In the genomic region with DNA sequence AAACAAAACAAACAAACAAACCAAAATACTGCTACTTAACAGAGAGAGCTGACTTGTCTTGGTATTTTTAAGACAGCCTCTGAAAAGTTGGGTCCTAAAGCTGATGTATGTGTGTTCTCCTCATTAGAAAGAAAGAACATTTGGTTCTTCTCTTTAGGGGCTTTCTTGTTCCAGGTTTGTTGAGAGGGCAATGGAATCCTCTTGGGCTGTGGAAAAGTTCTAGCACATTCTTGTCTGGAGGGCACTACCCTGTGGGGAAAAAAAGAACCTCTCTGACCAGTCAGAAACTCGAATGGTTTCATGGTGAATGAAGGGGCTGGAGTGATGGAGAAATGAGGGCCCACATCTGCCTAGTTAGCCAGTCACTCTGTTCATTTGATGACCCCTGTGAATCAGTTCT, we compare ENCODE assay signal across 30 mouse cellular contexts.
"Had no signal": no experiment of that assay in that cellular context is flagged by ENCODE, and none has a peak within 500 bp of the region (broad histone marks: within the 10 kb centered on the region; RNA-seq: fewer than 3 reads in every experiment).

No protein-coding gene starts in this region.

- H3K9ac ChIP-seq: limb, embryonic 12.5 days; limb, embryonic 13.5 days; limb, embryonic 15.5 days; liver, embryonic 12.5 days; liver, embryonic 13.5 days; liver, embryonic 14.5 days; liver, embryonic 15.5 days; liver, postnatal 0 days; lung, embryonic 14.5 days; lung, embryonic 15.5 days; midbrain, embryonic 12.5 days; midbrain, embryonic 13.5 days; midbrain, embryonic 15.5 days; neural tube, embryonic 12.5 days had no signal

- H3K4me2 ChIP-seq: limb, embryonic 12.5 days; limb, embryonic 13.5 days; limb, embryonic 15.5 days; liver, embryonic 11.5 days; liver, embryonic 12.5 days; liver, embryonic 13.5 days; liver, embryonic 15.5 days; lung, embryonic 14.5 days; lung, embryonic 15.5 days; midbrain, embryonic 11.5 days; midbrain, embryonic 12.5 days; midbrain, embryonic 13.5 days; midbrain, embryonic 15.5 days; neural tube, embryonic 12.5 days had no signal

- H3K9me3 ChIP-seq: limb, embryonic 10.5 days; limb, embryonic 12.5 days; limb, embryonic 13.5 days; limb, embryonic 15.5 days; liver, embryonic 12.5 days; liver, embryonic 13.5 days; liver, embryonic 15.5 days; lung, embryonic 15.5 days; megakaryocyte, embryonic 14.5 days; midbrain, embryonic 10.5 days; midbrain, embryonic 12.5 days; midbrain, embryonic 13.5 days; midbrain, embryonic 15.5 days; neural tube, embryonic 12.5 days had no signal

- H3K4me1 ChIP-seq: limb, embryonic 10.5 days; limb, embryonic 12.5 days; limb, embryonic 13.5 days; limb, embryonic 15.5 days; liver, embryonic 12.5 days; liver, embryonic 13.5 days; liver, embryonic 15.5 days; lung, embryonic 15.5 days; megakaryocyte, embryonic 14.5 days; midbrain, embryonic 10.5 days; midbrain, embryonic 12.5 days; midbrain, embryonic 13.5 days; midbrain, embryonic 15.5 days; neural tube, embryonic 12.5 days had no signal

- ATAC-seq: liver, embryonic 12.5 days; liver, postnatal 0 days; midbrain, embryonic 13.5 days; midbrain, embryonic 15.5 days; midbrain, embryonic 16.5 days had no signal

- H3K36me3 ChIP-seq: limb, embryonic 10.5 days; limb, embryonic 12.5 days; limb, embryonic 13.5 days; limb, embryonic 15.5 days; liver, embryonic 12.5 days; liver, embryonic 13.5 days; liver, embryonic 15.5 days; lung, embryonic 15.5 days; midbrain, embryonic 10.5 days; midbrain, embryonic 12.5 days; midbrain, embryonic 13.5 days; midbrain, embryonic 15.5 days; neural tube, embryonic 12.5 days had no signal

- H3K27me3 ChIP-seq: limb, embryonic 12.5 days; limb, embryonic 13.5 days; limb, embryonic 15.5 days; liver, embryonic 12.5 days; liver, embryonic 13.5 days; liver, embryonic 15.5 days; lung, embryonic 15.5 days; midbrain, embryonic 12.5 days; midbrain, embryonic 13.5 days; midbrain, embryonic 15.5 days; neural tube, embryonic 12.5 days had no signal

- H3K4me3 ChIP-seq: left cerebral cortex, adult 2 months; limb, embryonic 10.5 days; limb, embryonic 12.5 days; limb, embryonic 13.5 days; limb, embryonic 15.5 days; liver, embryonic 12.5 days; liver, embryonic 13.5 days; liver, embryonic 15.5 days; lung, embryonic 15.5 days; megakaryocyte, embryonic 14.5 days; midbrain, embryonic 10.5 days; midbrain, embryonic 12.5 days; midbrain, embryonic 13.5 days; midbrain, embryonic 15.5 days; myocyte; neural tube, embryonic 12.5 days had no signal

- DNase-seq: left cerebral cortex, postnatal 4 days; liver; liver, embryonic 13.5 days; liver, postnatal 0 days; lung, embryonic 14.5 days; lung, postnatal 10 days; lung, postnatal 14 days; lung, postnatal 36 days; lung, postnatal 4 days; midbrain, embryonic 14.5 days had no signal

- H3K27ac ChIP-seq: left cerebral cortex, adult 2 months; limb, embryonic 10.5 days; limb, embryonic 12.5 days; limb, embryonic 13.5 days; limb, embryonic 15.5 days; liver, embryonic 12.5 days; liver, embryonic 13.5 days; liver, embryonic 14.5 days; liver, embryonic 15.5 days; lung, embryonic 15.5 days; macrophage; midbrain, embryonic 10.5 days; midbrain, embryonic 12.5 days; midbrain, embryonic 13.5 days; midbrain, embryonic 15.5 days; neural tube, embryonic 12.5 days had no signal
